Mouse (Mus musculus) cerebellum, postnatal 25 days (tissue): ENCODE results near the gene Cramp1l.

Source experiments
- DNase-seq, 2 experiments: peaks; one replicate each; pipeline ENCODE4 v3.0.0; 2021; ENCODE audit warnings: mixed read lengths in 2 of 2

The Cramp1l gene

GRCm38 (mm10) chr17:25015655-25016291, at the start of gene Cramp1l, which contains the start of gene Ift140:
Gene Cramp1l, minus strand, starts transcription at chr17:25015788.
Gene Ift140, plus strand, starts transcription at chr17:25016085.
- peak; percentile 98 to 99 for DNase-seq

- DNase-seq = no peak
Measured at GRCm38 (mm10) chr17:25065189-25065588, 49.6 kb upstream of the Cramp1l start.

DNA sequence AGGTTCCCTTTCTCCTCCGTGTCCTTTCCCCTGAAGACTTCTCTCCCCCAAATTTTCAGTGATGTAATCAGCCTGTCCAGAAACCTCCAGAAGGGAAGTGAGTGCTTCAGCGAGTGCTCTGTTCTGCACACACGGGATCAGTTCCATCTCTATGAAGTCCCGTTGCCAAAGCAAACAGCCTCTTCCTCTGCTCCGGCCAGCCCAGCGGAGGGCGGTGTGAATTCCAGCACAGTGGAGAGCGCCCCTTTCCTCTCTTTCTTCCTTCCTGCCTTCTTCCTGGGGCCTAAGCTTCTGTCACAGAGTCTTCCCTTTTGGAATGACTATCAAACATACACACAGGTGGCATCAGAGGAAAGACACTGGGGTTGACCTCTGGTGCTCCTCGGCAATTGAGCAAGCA, 48.8 kb upstream of the Cramp1l start:
- DNase-seq = no peak

- DNase-seq = peak; percentile 22 to 57
Measured at GRCm38 (mm10) chr17:25063872-25064271, 48.3 kb upstream of the Cramp1l start.

GRCm38 (mm10) chr17:25063261-25063660, 47.7 kb upstream of the Cramp1l start:
- DNase-seq = no peak

DNA sequence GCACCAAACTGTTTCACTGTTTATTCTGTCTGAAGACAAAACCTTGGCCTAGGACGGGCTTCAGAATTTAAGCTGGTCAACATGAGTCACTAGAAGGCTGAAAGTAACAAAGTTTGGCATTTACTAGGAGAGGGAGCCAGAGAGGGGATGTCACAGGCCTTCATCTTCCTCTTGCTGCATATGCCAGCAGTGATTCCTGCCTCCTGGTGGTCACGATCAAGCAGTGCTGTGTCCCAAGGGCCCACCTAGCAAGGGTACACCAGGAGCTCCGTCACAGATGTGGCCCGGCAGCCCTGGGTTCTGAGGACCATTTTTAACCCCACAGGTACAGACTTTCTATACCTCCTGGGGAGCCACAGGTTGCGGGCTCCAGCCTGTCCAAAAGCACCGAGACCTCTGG, 41.5 kb upstream of the Cramp1l start:
- DNase-seq = no peak

- no peak for DNase-seq
Measured at GRCm38 (mm10) chr17:25053274-25053673, 37.7 kb upstream of the Cramp1l start.

DNA sequence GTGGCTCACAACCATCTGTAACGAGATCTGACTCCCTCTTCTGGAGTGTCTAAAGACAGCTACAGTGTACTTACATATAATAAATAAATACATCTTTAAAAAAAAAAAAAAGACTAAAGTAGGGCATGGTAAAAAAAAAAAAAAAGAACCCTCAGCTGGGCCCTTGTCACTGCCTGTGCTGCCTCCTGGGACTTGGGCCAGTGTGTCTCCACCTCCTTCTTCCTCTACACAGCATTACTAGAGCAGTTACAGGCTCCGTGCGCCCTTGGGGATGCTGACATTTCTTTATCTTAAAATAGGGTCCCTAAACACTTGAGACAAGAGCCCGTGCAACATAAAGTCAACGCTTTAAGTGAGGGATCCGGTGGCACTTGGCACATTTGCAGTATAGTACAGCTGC, 31.6 kb upstream of the Cramp1l start:
- DNase-seq = no peak

DNA sequence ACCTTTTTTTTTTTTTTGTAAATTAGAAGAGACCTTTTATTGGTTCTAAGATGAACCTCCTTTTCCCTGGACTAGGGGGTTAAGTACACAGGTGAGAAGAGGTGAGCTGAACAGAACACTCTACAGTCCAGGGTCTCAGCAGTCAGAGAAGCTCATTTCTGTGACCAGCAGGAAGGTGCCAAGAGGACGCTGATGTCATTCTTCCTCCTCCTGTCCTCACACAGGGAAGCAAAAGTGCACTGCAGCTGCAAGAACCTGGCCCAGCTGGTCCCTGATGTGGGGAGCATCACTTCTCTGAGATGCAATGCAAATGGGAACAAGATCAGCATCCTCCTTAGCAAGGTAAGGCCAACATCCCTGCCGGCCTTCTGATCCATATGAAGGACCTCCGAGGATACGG, 29.7 kb upstream of the Cramp1l start:
- no peak for DNase-seq

GRCm38 (mm10) chr17:25044879-25045278, 29.3 kb upstream of the Cramp1l start:
- no peak for DNase-seq

GRCm38 (mm10) chr17:25036183-25036582, 20.6 kb upstream of the Cramp1l start:
- DNase-seq = peak; percentile 24 to 54

- DNase-seq = peak in 1 of 2 experiments; percentile 84
Measured at GRCm38 (mm10) chr17:25016292-25017132, 924 bp upstream of the Cramp1l start.

DNA sequence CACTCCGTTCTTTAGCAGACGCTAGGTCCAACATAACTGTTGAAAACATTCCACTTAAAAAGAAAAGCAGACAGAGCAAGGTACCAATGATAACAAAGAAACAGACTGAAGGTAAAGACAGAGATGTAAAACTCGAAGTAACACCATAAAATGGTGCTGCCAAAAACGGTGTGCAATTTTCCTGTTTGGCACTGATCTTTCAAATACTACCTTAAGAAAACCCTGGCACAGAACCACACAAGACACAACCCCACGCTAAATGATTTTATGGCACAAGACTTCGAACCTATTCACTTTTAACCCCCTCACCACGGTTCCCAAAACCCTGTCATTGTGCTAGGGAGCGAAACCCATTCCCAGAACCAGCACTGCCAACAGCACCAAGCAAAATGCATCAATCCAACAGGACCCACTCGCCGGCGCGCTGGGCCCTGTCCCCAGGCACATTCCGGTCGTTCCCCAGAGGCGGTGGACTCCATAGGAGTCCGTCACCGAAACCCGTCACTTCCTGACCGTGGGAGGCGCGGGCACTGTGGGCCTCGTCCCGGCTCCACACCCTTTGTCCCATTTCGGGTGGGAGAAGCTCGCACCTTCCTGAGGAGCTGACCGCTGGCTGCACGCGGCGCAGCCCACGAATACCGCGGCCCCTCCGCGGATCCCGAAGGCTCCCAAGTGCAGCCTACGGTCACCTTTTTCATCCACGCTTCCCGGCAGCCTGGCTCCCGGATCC, 582 bp downstream of the Cramp1l start:
- DNase-seq = peak in 1 of 2 experiments; percentile 56

- peak; percentile 22 to 34 for DNase-seq
Measured at GRCm38 (mm10) chr17:25013606-25014501, 1.7 kb downstream of the Cramp1l start.

- no peak for DNase-seq
Measured at GRCm38 (mm10) chr17:25007480-25007879, 8.1 kb downstream of the Cramp1l start.

DNA sequence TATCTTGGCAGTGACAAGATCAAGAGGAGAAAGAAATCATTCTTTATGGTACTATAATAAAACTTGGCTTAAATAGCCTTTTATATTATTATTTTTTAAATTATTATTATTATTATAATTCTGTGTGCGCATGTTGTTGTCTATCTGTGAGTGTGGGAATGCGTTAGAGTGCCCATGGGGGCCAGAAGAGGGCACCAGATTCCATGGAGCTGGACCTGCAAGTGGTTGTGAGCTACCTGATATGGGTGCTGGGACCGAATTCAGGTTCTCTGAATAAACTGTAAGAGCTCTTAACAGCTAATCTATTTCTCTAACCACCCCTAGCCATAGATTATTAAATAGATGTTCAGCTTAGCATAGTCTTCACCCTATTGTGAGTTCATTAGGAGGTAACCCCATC, 10.5 kb downstream of the Cramp1l start:
- DNase-seq = no peak

GRCm38 (mm10) chr17:24994721-24995120, 20.9 kb downstream of the Cramp1l start:
- peak in 1 of 2 experiments; percentile 43 for DNase-seq

DNA sequence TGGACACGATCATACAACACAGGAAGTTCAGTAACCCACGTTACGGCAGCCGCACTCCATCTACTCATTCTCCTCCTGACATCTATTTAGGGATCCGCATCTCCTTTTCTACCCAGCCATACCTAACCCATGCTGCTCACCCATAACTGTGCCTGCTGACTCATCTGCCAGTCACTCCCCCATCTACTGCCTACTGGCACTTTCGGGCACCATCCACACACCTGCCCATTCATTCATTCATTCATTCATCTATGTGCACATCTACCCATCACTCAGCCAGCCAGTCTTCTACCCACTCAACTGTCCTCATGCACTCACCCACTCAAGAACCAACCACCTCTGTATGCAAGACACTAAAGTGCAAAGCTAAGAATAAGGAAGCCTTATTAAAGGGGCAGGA, 28.4 kb downstream of the Cramp1l start:
- DNase-seq = no peak

DNA sequence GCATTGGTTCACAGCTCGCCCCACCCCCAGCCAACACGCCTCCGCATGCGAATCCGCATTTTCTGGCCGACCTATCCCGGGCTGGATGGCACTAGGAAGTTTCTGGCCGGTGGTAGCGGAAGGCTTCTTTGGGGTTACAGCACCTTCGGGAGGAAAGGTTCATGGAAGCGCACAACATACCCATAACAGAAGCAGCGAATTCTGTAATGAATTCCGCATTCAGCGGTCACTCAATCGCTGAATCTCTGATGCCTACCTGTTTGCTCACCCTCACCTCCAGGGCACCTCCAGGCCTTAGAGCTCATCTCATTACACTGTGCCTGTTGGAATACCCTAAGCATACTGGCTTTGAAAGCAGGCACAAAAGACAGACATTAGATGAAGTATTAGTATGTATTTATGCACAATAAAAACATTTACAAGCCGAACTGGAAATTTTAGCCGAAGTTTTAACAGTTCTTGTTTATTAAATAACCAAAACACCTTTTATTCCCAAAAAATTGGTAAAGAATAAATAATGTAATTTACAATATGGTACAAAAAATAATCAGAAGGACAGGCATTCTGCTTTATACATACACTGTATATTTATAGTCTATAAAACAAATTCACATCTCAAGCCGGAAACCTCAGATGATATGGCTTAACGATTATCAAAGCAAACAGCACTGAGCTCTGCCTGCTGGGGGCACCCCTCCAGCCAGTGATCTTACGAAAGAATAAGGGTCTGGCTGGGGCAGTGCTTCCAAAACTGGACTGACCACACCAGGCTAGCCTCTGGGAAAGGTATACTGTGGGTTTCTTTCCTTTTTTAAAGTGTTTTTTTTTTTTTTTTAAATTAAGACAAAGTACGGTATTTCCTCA, 54.5 kb downstream of the Cramp1l start:
- no peak for DNase-seq

DNA sequence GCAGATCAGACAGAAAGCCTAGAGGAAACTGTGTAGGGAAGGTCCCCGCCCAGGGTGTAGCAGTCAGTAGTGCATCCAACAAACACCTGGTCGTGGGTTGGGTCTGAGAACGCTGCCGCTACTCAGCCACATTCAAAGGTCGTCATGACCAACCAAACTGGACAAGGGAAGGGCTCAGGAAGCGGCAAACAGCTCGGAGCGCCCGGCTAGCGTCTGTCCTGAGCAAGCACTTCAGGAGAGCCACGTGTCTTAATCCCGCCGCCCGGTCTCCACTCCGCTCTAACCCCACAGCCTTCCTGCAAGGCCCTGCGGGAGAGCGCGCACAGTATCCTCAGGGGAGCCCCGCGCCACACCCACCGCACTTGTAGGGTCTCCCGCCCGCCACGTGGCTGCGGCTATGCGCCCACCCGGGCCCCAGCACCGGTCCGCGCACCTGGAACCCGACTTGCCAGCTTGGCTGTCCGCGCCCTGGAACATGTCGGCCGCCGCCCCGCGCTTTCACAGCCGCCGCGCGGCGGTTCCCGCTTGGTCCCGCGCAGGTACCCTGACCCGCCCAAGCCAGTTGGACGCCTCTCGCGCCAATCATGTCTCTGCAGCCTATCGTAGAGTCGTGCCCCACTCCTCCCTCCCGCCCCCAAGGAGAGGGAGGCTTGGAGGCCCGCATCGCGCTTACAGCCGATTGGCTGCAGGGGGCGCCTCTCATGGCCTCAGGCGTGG, 55.3 kb downstream of the Cramp1l start, which contains the start of gene Jpt2:
Gene Jpt2 (minus strand): TSS at position 555 of the 717 bp plus-strand sequence.
- peak; percentile 98 to 99 for DNase-seq

DNA sequence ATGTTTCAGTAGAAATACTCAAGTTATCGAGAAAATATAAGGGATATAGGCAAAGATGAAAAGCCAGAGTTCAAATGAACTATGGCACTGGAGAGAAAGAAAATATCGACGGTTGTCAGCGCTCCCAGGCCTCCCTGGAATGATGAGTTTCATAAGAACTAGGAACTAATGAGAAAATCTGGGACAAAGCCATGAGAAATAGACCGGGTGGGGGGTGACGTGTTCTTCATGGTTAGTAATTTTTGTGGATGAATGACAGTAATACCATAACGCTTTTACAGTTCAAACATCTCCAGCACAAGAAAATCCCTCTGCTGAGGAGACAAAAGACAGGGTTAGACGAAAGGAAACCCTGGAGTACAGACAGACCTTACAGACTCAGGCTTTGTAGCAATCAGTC, 56.2 kb downstream of the Cramp1l start:
- no peak for DNase-seq
